Mouse (Mus musculus) C2C12 (cell line): Measurements from ENCODE around the gene Copb1. TPM values are rescaled to one million over a fixed set of nuclear protein-coding genes. Genes with fewer than 3 reads are reported as not detected.
A peak's percentile ranks its signal among the peaks of the same experiment; 100 is the strongest.

Source experiments
- H3K27me3 ChIP-seq: one replicate; pipeline ENCODE4 v1.6.1; 2011; ENCODE audit not compliant: control insufficient read depth, insufficient read depth, insufficient read length
- H3K36me3 ChIP-seq: one replicate; pipeline ENCODE4 v1.6.1; 2011; ENCODE audit not compliant: control insufficient read depth, insufficient read depth
- H3K4me3 ChIP-seq: one replicate; pipeline ENCODE4 v1.5.1; 2011; ENCODE audit warnings: mild to moderate bottlenecking, control low read depth; ENCODE audit not compliant: poor library complexity, insufficient read depth, severe bottlenecking
- H3K79me2 ChIP-seq: one replicate; pipeline ENCODE4 v1.6.1; 2011; ENCODE audit not compliant: control insufficient read depth, insufficient read depth
- H3K79me3 ChIP-seq: one replicate; pipeline ENCODE4 v1.6.1; 2011; ENCODE audit warnings: low read depth, control low read depth
- H3ac ChIP-seq: one replicate; pipeline ENCODE3; 2011; ENCODE audit warnings: low read depth; ENCODE audit not compliant: control insufficient read depth, insufficient read length
- CEBPB ChIP-seq: IDR thresholded peaks from one replicate; pipeline ENCODE4 v1.6.1; 2011; ENCODE audit warnings: low read depth, mild to moderate bottlenecking, control low read depth, moderate library complexity
- CTCF ChIP-seq: IDR thresholded peaks from one replicate; pipeline ENCODE4 v1.5.1; 2011; ENCODE audit not compliant: control insufficient read depth, insufficient read depth, insufficient read length
- FOSL1 ChIP-seq: IDR thresholded peaks from one replicate; pipeline ENCODE4 v1.8.0; 2011; ENCODE audit warnings: mild to moderate bottlenecking, low read length; ENCODE audit not compliant: poor library complexity, insufficient read depth, severe bottlenecking
- MAX ChIP-seq: IDR thresholded peaks from one replicate; pipeline ENCODE4 v1.6.1; 2011; ENCODE audit warnings: mild to moderate bottlenecking, control low read depth
- MYOD1 ChIP-seq: IDR thresholded peaks from one replicate; pipeline ENCODE4 v1.6.1; 2011; ENCODE audit warnings: low read depth; ENCODE audit not compliant: control insufficient read depth, insufficient read length
- MYOG ChIP-seq: IDR thresholded peaks from one replicate; pipeline ENCODE4 v1.6.1; 2011; ENCODE audit not compliant: control insufficient read depth, insufficient read length; ENCODE audit errors: extremely low read depth
- USF1 ChIP-seq: IDR thresholded peaks from one replicate; pipeline ENCODE4 v1.6.1; 2011; ENCODE audit warnings: low read depth, mild to moderate bottlenecking, control low read depth, moderate library complexity
- polyA plus RNA-seq: library from polyadenylated mRNA; unstranded; fragments of >200 nt; fragmentation: generic; extraction: Trizol; gene quantifications from one replicate; pipeline ENCODE4 v1.2.1, GENCODE M21; 2012; ENCODE audit warnings: missing spikeins

Gene Copb1
- polyA plus RNA-seq, 1 experiment, result 53.9 TPM

- H3K4me3 ChIP-seq, result no peak overlapping the region
- H3K79me3 ChIP-seq, result no peaks in the 10 kb centered on the region
- no peak for TF ChIP-seq MAX
- TF ChIP-seq CEBPB, result no peak
- no peak for TF ChIP-seq USF1
- no peaks in the 10 kb centered on the region for H3K27me3 ChIP-seq
- no peaks in the 10 kb centered on the region for H3K36me3 ChIP-seq
- no peak overlapping the region for H3ac ChIP-seq
- no peaks in the 10 kb centered on the region for H3K79me2 ChIP-seq
These were observed 27.2 kb upstream of the Copb1 start for GRCm38 (mm10) chr7:114281671-114282070.

DNA sequence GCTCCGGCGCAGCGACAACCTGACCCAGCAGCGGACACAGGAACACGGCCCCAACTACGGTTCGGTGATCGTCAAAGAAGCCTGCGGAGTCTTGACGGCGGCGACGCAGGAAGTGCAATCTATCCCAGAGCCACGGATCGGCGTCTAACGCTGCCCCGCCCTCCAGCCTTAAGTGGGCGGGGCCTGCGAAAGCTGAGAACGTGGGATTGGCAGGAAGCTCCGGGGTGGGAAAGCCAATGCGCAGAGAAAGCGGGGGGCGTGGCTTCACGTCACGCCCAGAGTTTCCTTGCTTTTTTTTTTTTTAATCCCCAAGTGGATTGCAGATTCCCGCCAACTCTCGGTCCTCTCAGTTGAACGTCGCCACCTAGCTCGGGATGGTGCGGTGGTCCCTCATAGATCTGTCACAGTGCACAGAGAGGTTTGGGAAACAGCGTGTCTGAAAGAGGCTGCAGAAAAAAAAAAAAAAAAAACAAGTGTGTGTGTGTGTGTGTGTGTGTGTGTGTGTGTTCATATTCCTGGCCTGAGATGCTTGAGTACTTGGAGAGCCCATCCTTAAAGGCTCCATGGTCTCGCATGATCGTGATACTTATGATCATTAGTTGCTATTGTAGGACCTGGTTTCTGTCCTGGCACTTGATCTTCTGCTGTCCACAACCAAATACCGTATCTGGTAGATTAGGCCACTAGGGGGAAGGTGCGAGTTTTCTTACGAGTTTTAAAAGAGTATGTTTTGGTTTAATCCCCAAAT, 21.7 kb upstream of the Copb1 start, which contains the start of gene Psma1:
Gene Psma1, minus strand, starts transcription at position 114 of the 748 bp plus-strand sequence.
- Histone ChIP-seq H3K79me3 (peaks cover 26% of the 10 kb centered on the region), H3K4me3 (peak within 1 kb of the TSS; percentile 71), H3ac (peak within 1 kb of the TSS; percentile 79), H3K79me2 (peaks cover 35% of the 10 kb centered on the region), H3K27me3 (no peaks in the 10 kb centered on the region), H3K36me3 (peaks cover 27% of the 10 kb centered on the region)
- peak; percentile 47 for TF ChIP-seq MAX
- no peak for TF ChIP-seq MYOD1

GRCm38 (mm10) chr7:114275372-114276004, 21.0 kb upstream of the Copb1 start:
- Histone ChIP-seq H3K27me3 (no peaks in the 10 kb centered on the region), H3K4me3 (peak overlapping the region; percentile 71), H3K79me2 (peaks cover 35% of the 10 kb centered on the region), H3ac (peak overlapping the region; percentile 79), H3K79me3 (peaks cover 26% of the 10 kb centered on the region), H3K36me3 (peaks cover 32% of the 10 kb centered on the region)
- TF ChIP-seq CEBPB, result no peak
- no peak for TF ChIP-seq MYOD1
- TF ChIP-seq MAX, result no peak
- no peak for TF ChIP-seq USF1
- TF ChIP-seq FOSL1, result no peak
- TF ChIP-seq CTCF, result no peak
- TF ChIP-seq MYOG, result no peak

DNA sequence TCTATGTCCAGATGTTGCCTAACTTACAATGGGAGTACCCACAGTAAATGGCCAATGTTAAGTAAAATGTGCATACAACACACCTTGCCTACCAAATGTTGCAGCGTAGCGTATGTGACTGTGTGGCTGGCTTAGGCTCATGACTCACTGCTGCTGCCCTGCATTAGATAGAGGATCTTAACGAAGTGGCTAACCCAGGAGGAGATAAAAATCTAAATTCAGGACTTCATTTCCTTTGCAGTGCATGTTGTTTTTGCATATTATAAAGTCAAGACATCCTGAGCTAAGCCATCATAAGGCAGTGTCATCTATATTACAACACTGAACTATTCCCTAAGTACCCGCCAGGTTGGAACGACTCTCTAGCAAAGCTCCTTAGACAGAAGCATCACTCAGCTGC, 13.9 kb upstream of the Copb1 start:
- Histone ChIP-seq H3K79me3 (peaks cover 5% of the 10 kb centered on the region), H3K27me3 (no peaks in the 10 kb centered on the region), H3ac (no peak overlapping the region), H3K79me2 (peaks cover 10% of the 10 kb centered on the region), H3K36me3 (peaks cover 96% of the 10 kb centered on the region), H3K4me3 (no peak overlapping the region)
- no peak for TF ChIP-seq USF1
- no peak for TF ChIP-seq MYOG
- no peak for TF ChIP-seq MAX
- TF ChIP-seq CEBPB, result no peak
- TF ChIP-seq CTCF, result no peak
- TF ChIP-seq FOSL1, result no peak
- no peak for TF ChIP-seq MYOD1

DNA sequence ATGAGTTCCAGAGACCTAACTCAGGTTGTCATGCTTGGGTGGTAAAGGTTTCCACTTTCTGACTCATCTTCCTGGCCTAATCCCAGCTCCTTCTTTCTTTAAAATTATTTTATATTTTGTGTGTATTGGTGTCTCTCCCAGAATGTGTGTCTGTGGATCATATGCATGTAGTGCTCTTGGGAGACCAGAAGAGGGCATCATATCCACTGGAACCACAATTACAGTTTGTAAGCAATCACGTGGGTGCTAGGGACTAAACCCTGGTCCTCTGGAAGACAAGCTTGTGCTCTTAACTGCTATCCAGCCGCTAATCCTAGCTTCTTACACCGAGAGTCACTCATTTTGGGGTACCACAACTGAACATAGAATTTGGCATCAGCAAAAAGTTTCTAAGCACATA, 2.8 kb downstream of the Copb1 start:
- Histone ChIP-seq H3K27me3 (no peaks in the 10 kb centered on the region), H3K79me2 (peaks cover 21% of the 10 kb centered on the region), H3K79me3 (peaks cover 10% of the 10 kb centered on the region), H3ac (no peak overlapping the region), H3K36me3 (peaks cover 44% of the 10 kb centered on the region), H3K4me3 (no peak overlapping the region)
- no peak for TF ChIP-seq MAX
- TF ChIP-seq MYOD1, result no peak
- TF ChIP-seq CTCF, result no peak
- no peak for TF ChIP-seq USF1
- no peak for TF ChIP-seq FOSL1
- TF ChIP-seq MYOG, result no peak
- TF ChIP-seq CEBPB, result no peak

GRCm38 (mm10) chr7:114233980-114234379, 20.5 kb downstream of the Copb1 start:
- H3K27me3 ChIP-seq, result no peaks in the 10 kb centered on the region
- H3ac ChIP-seq, result no peak overlapping the region
- TF ChIP-seq MYOG (no peak), CTCF (no peak), MAX (no peak), FOSL1 (no peak), CEBPB (no peak), MYOD1 (no peak), USF1 (no peak)
- H3K36me3 ChIP-seq, result peaks cover 68% of the 10 kb centered on the region
- no peaks in the 10 kb centered on the region for H3K79me3 ChIP-seq
- H3K79me2 ChIP-seq, result no peaks in the 10 kb centered on the region
- no peak overlapping the region for H3K4me3 ChIP-seq
